Mouse (Mus musculus): ENCODE measurements around the gene Olfr1394.

GRCm38 (mm10) chr11:49187701-49188100 lies 33.5 kb downstream of the Olfr1394 start:
- TF ChIP-seq CTCF (IDR thresholded peaks at IDR 0.05; ENCODE audit: low read depth): no peak
- no peak for TF ChIP-seq EP300 (IDR thresholded peaks at IDR 0.05; ENCODE audit: low read depth)
